Mouse (Mus musculus) bone marrow macrophage, adult 2 months (primary cell): ENCODE data around the gene Cd93. TPM values are rescaled to one million over a fixed set of nuclear protein-coding genes. Genes with fewer than 3 reads are reported as not detected.

ENCODE experiments used
- H3K27ac ChIP-seq: 2 replicates; pipeline ENCODE4 v1.5.1; 2012; ENCODE audit warnings: low read depth, low read length; ENCODE audit not compliant: insufficient read depth
- H3K4me1 ChIP-seq: 2 replicates; pipeline ENCODE4 v1.6.1; 2012; ENCODE audit warnings: low read length; ENCODE audit not compliant: control insufficient read depth, insufficient read depth
- H3K4me3 ChIP-seq: 2 replicates; pipeline ENCODE4 v1.5.1; 2012; ENCODE audit warnings: mild to moderate bottlenecking, low read length, moderate library complexity; ENCODE audit not compliant: insufficient read depth
- CTCF ChIP-seq: IDR thresholded peaks from 2 replicates; pipeline ENCODE4 v1.5.1; 2012; ENCODE audit warnings: low read depth, mild to moderate bottlenecking, low read length, moderate library complexity
- POLR2A ChIP-seq: IDR thresholded peaks from 2 replicates; pipeline ENCODE4 v1.6.1; 2012; ENCODE audit warnings: mild to moderate bottlenecking, low read depth, low read length, borderline replicate concordance
- polyA plus RNA-seq: library from polyadenylated mRNA; stranded (reverse); fragments of >200 nt; gene quantifications from 2 replicates; pipeline ENCODE4 v1.2.4, GENCODE M21; 2012; ENCODE audit not compliant: missing spikeins, insufficient read depth, insufficient read length

The Cd93 gene
- polyA plus RNA-seq, 1 experiment, result 370 TPM

GRCm38 (mm10) chr2:148469341-148470238 is 26.2 kb upstream of the Cd93 start:
- no peak overlapping the region for H3K27ac ChIP-seq
- no peak overlapping the region for H3K4me3 ChIP-seq
- peaks cover 20% of the 10 kb centered on the region for H3K4me1 ChIP-seq
- TF ChIP-seq CTCF (no peak), POLR2A (no peak)

- TF ChIP-seq CTCF, result no peak
- TF ChIP-seq POLR2A, result no peak
- Histone ChIP-seq H3K4me3 (no peak overlapping the region), H3K27ac (peak overlapping the region; percentile 35; the same call in 1 of the 2 replicates), H3K4me1 (peaks cover 17% of the 10 kb centered on the region)
Observed at GRCm38 (mm10) chr2:148467921-148468440, 24.6 kb upstream of the Cd93 start.

DNA sequence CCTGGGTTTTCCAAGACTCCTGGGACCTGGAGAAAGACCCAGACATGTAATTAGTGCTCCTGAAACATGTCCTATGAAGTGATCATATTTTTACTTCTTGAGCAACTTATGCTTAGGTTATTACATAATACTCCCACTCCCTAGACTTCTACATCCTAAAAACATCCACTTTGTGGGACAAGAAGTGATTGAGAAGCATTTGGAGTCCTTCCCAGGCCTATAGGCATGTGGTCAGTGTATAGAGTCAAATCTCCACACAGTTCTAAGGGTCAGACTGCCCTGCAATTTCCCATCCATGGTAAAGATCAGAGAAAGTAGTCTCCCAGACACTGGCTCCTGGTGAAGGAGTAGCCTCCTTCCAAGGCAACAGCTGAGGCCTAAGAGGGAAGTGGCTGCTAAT is 12.0 kb upstream of the Cd93 start:
- TF ChIP-seq POLR2A (no peak), CTCF (no peak)
- peaks cover 42% of the 10 kb centered on the region for H3K4me1 ChIP-seq
- H3K27ac ChIP-seq, result peak overlapping the region; percentile 24; the same call in 1 of the 2 replicates
- H3K4me3 ChIP-seq, result no peak overlapping the region

GRCm38 (mm10) chr2:148454014-148454542 is 10.7 kb upstream of the Cd93 start:
- peaks cover 42% of the 10 kb centered on the region for H3K4me1 ChIP-seq
- no peak overlapping the region for H3K4me3 ChIP-seq
- TF ChIP-seq POLR2A (no peak), CTCF (no peak)
- H3K27ac ChIP-seq, result no peak overlapping the region

DNA sequence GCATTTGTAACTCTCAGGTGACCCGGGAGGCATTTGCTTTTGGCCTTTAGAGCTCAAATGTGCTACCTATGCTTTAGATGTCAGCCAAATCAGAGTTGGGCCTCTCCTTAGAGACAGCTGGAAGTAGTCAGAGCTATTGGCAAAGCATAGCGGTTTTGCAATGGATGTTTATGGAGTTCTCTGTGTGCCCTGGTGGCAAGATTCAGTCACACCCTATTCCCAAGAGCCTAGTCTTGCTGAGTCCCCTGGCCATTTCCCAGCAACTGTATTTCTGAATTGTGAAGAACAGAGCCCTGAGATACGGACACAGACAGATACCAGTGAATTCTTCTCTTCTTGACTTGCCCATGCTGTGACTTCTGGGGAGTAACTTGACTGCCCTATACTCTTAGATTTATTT is 9.7 kb upstream of the Cd93 start:
- no peak overlapping the region for H3K4me3 ChIP-seq
- no peak for TF ChIP-seq CTCF
- no peak for TF ChIP-seq POLR2A
- no peak overlapping the region for H3K27ac ChIP-seq
- H3K4me1 ChIP-seq, result peaks cover 42% of the 10 kb centered on the region

- H3K27ac ChIP-seq, result no peak overlapping the region
- peaks cover 48% of the 10 kb centered on the region for H3K4me1 ChIP-seq
- H3K4me3 ChIP-seq, result no peak overlapping the region
- TF ChIP-seq POLR2A (no peak), CTCF (no peak)
Observed at GRCm38 (mm10) chr2:148451498-148451897, 8.1 kb upstream of the Cd93 start.

- Histone ChIP-seq H3K4me1 (peaks cover 51% of the 10 kb centered on the region), H3K4me3 (no peak overlapping the region), H3K27ac (no peak overlapping the region)
- no peak for TF ChIP-seq POLR2A
- TF ChIP-seq CTCF, result no peak
Observed at GRCm38 (mm10) chr2:148450616-148451015, 7.3 kb upstream of the Cd93 start.

DNA sequence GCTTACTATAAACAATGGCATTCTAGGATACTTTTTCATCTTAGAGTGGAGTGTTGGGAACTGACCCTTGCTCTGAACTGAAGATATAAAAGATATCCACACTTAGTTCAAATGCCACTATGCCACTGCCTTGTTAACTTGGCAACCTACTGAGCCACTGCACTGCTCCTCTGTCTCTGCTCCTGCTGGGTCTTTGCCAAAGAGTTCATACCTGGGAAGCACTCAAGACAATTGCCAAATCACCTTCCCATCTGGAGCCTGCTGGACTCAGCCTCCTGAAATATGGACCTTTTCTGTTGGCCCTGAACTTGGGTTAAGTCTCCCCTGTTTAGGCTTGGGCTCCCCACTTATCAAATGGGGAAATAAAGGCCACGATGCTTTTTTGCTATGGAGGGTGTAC is 6.3 kb upstream of the Cd93 start:
- Histone ChIP-seq H3K4me3 (no peak overlapping the region), H3K27ac (no peak overlapping the region), H3K4me1 (peaks cover 53% of the 10 kb centered on the region)
- TF ChIP-seq CTCF (no peak), POLR2A (no peak)

GRCm38 (mm10) chr2:148446446-148446845 is 3.1 kb upstream of the Cd93 start:
- no peak for TF ChIP-seq CTCF
- no peak for TF ChIP-seq POLR2A
- Histone ChIP-seq H3K4me1 (peaks cover 43% of the 10 kb centered on the region), H3K4me3 (no peak overlapping the region), H3K27ac (no peak overlapping the region)

DNA sequence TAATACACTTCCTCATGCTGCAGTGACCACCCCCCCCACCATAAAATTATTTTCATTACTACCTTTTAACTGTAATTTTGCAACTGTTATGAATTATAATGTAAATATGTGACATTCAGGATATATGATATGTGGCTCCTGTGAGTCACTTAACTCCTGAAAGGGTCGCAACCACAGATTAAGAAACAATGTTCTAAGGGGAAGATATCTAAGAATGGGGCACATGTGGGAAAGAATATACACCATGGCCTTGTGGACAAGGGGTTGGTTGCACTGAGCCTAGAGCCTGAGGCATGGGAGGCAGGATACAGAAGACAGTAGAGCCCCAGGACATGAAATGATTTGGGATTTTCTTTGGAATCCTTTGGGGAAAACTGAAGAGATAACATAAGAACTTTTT is 2.3 kb upstream of the Cd93 start:
- Histone ChIP-seq H3K4me3 (no peak overlapping the region), H3K4me1 (peaks cover 35% of the 10 kb centered on the region), H3K27ac (no peak overlapping the region)
- TF ChIP-seq CTCF (no peak), POLR2A (no peak)
